Mouse (Mus musculus) fibroblast of lung, adult 2 months (primary cell): Measurements from ENCODE around the gene Nktr.

Experiments
- DNase-seq: peaks from one replicate; pipeline ENCODE4 v3.0.0-alpha.2; 2011; ENCODE audit warnings: low read depth

The Nktr gene

DNA sequence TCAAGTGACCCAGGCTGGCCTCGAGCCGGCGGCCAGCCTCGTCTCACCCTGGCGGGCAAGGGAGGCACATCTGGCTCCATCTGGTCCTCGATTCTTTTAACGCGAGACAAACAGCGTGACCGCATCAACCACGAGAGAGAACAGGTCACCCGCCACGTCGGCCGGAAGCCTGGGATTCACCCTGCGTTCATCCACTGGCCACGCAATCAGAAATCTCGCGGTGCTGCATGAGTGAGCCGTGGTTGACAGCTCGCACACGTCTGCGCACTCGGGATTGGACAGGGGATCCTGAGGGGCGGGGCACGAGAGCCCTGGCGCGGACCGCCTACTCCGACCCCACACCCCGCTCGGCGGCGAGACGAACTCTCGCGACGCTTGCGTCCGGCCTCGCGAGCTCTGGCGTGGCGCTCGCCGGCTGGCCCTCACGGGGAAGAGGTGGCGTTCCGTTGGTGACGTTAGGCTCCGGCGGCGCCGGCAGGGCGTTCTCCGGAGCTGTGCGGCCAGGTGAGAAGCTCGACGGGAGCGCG, at the start of gene Nktr:
TSS of gene Nktr (plus strand) at position 378 of the 527 bp plus-strand sequence.
- peak; percentile 98 for DNase-seq

DNA sequence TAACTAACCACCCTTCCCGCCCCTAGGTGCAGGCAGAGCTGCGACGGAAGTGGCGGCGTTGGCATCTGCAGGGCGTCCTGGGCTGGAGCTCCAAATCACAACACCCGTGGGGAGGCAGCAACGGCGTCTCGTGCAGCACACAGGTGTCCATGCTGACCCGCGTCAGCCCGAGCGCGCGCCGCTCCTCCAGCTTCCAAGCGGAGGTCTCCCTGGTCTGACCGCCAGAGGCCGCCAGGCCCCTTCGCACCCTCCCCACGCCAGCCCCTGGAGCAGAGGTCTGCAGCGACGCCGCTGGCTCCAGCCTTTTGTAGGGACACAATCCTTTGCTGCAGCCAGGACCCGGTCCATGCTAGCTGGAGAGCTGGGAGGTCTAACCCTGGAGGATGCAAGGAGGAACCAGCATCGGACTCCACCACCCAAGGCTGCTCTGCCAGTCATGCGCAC, 49.6 kb upstream of the Nktr start:
- peak; percentile 21 for DNase-seq

- no peak for DNase-seq
Measured at GRCm38 (mm10) chr9:121671300-121671699, 47.7 kb upstream of the Nktr start.

GRCm38 (mm10) chr9:121672311-121672710, 46.7 kb upstream of the Nktr start:
- peak; percentile 54 for DNase-seq

DNA sequence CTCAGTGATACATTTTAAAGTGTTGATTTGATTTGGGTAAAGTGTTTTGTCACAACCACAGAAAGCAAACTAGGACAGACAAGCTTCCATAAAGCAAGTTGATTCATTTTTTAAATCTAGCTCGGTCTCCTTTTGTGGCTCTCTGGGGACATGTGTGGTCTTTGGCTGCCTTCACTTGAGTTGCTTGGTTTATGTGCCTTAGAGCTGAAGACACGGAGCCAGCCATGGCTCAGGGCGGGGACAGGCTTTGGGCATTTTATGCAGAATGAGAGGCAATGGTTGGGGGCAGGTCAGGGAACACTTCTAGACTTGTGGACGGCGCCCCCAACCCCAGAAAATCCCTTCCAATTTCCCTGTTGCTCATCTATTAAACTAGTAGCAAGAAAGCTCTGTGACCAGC, 45.3 kb upstream of the Nktr start:
- no peak for DNase-seq

- DNase-seq = no peak
Measured at GRCm38 (mm10) chr9:121675011-121675410, 44.0 kb upstream of the Nktr start.

DNA sequence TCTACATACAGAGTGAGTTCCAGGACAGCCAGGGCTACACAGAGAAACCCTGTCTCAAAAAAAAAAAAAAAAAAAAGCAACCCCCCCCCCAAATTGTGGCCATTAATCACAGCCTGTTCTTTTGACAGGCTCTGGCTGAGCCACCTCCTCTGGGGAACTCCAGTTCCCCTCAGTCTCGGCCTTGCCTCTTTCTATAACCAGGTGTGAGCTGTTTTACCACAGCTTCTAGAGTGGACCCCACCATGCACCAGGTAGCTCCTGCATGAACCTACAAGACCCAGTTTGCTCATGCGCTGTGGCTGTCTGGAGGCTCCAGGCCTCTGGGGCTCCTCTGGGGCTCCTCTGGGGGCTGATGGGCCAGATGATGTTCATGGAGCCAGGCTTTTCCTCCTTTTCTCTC, 43.4 kb upstream of the Nktr start:
- no peak for DNase-seq

GRCm38 (mm10) chr9:121677069-121677468, 41.9 kb upstream of the Nktr start:
- no peak for DNase-seq

DNA sequence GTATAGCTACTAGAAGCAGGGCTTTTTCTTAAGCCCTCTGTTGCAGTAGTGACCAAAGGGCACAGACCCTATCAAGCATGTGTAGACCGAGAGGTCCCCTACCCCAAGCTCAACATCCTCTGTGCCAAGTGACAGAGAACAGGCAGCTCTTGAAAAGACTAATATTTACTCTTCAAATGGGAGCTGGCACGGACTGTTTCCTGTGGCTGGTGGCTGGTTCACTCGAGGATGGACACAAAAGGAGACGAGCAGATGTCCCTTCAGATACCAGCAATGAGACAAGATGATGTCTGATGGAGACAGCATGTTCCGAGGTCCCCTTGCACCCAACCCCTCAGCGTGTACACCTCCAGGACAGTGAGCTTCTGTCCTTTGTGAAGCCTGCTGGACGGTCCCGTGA, 41.5 kb upstream of the Nktr start:
- no peak for DNase-seq

GRCm38 (mm10) chr9:121679549-121679948, 39.4 kb upstream of the Nktr start:
- DNase-seq = peak; percentile 48

DNA sequence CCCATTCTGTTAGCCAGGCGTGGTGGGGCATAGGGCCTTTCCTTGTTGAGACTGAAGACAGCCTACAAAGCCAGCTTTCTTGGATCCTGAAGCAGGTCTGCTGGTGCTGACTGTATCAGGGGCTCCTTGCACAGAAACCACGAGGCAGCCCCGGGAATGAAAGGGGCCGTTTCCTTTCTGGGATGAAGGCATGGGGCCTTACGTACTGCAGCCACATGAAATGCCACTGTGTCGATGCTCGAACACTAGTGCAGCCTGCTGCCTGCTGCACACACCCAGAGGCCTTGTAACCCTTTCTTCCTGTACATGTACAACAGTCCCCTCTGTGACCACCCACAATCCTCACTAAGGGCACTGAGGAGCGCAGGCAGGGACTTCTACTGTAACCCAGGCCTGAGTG, 37.8 kb upstream of the Nktr start:
- no peak for DNase-seq

DNA sequence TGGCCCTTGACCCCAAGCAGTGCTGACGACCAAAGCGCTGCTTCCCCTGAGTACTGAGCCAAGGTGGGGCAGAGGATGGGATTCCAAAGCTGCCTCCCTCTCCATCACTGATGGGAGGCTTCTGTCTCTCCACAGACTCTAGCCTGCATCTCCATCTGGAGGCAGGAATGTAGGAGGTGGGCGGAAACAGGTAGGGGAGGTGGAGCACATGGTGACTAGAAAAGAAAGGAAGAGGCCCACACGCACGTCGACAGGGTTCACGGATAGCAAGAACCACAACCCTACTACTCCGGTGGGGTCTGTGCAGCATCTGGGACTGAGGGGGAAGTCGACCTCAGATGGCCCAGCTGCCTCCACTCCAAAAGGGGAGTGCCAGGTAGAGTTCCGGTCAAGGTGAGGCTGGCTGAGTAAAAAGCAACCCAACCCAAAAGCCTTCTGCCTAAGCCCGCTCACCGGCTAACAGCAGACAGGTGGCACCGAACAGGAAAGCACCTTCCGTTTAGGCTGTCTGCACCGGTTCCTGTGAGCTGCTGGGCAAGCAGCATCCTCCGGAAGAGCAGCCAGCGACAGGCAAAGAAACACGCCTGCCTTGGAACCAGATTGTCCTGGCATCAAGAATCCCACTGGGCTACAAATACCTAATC, 36.8 kb upstream of the Nktr start:
- DNase-seq = no peak

DNA sequence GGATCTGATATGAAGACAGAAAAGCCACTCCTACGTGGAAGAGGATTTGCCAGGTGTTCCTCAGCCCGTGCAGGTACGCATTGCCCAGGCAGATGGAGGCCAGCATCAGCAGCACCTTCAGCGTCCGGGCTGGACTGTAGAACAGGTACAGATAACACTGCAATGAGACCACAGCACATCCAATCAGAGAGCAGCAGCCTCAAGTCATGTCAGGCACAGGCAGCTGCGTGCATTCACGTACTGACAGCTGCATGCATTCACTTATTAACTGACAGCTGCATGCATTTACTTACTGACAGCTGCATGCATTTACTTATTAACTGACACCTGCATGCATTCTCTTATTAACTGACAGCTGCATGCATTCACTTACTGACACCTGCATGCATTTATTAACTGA, 34.3 kb upstream of the Nktr start:
- DNase-seq = no peak

- DNase-seq = no peak
Measured at GRCm38 (mm10) chr9:121690200-121690651, 28.7 kb upstream of the Nktr start.

- no peak for DNase-seq
Measured at GRCm38 (mm10) chr9:121690734-121691133, 28.2 kb upstream of the Nktr start.

DNA sequence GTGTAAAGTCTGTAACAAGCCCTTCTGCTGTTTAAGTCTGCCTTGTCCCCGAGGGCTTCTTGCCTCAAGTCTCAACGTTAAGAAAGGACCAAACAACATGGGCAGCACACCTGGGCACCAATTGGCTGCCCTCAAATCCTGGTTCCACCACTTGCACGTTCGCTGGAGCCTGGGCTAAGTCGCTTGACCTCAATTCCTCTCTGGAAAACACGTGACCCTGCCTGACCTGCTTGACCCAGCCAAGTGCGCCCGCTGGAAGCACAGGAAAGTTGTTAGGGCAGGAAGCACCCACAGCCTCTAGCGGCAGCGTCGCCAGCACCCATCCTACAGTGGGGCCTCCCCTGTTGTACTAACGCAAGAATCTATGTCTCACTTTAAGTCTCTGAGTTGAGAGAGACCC, 24.2 kb upstream of the Nktr start:
- no peak for DNase-seq

GRCm38 (mm10) chr9:121696626-121697025, 22.3 kb upstream of the Nktr start:
- DNase-seq = no peak

GRCm38 (mm10) chr9:121697150-121698049, 21.6 kb upstream of the Nktr start:
- no peak for DNase-seq

DNA sequence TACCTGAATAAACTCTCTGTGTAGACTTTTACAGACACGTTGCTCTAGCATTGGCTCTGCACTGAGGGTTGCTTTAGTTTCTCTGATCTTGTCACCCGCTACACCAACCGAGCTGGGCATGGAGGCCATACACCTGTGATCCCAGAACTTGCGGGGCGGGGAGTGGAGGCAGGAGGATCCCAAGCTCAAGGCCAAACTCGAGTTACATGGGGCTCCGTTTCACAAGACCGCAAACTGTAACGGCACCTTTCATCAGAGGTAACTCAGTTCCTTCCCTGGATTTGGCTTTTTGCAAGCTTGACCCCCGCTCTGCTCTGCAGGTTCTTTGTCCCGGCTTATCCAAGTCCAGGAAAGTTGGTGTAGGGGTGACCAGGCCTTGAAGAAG, 14.7 kb upstream of the Nktr start:
- DNase-seq = no peak

- peak; percentile 94 for DNase-seq
Measured at GRCm38 (mm10) chr9:121704646-121705625, 14.0 kb upstream of the Nktr start, which contains the start of gene Sec22c. Gene Sec22c, minus strand, starts transcription at chr9:121705490.

DNA sequence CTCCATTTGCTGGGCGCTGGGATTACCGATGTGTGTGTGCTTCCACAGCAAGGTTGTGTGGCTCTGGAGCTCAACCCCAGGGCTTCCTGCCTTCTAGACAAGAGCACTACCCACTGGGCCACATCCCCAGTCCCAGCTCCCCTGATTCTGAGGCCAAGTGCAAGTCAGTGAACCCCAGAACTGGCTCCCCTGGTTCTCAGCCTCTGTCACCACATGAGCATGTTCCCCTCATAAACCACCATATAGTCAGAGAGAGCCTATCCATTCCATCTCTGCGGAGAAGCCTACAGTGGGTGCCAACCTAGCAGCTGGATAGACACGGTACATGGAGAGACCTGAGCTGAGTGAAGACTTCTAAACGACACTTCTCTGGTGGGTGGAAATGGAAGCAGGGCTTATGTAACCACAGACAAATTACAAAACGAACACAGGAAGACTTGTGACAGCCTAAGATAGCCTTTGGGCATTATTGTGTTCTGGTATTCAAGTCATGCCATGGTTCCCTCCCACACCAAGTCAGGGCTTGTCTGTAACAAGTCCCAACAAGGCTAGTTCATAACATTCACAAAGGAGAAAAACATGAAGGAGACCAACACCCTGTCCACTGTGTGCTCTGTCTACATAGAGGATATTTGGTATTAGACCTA, 12.8 kb upstream of the Nktr start:
- DNase-seq = no peak
